Mouse (Mus musculus): ENCODE data around the gene Lrrc73. TPM values are rescaled to one million over a fixed set of nuclear protein-coding genes. Genes with fewer than 3 reads are reported as not detected.

The Lrrc73 gene
- total RNA-seq, 2 experiments from 2014 or later = 60.4 to 63.5 TPM

GRCm38 (mm10) chr17:46262201-46262694 lies 8.9 kb downstream of the Lrrc73 start:
- DNase-seq = no peak

DNA sequence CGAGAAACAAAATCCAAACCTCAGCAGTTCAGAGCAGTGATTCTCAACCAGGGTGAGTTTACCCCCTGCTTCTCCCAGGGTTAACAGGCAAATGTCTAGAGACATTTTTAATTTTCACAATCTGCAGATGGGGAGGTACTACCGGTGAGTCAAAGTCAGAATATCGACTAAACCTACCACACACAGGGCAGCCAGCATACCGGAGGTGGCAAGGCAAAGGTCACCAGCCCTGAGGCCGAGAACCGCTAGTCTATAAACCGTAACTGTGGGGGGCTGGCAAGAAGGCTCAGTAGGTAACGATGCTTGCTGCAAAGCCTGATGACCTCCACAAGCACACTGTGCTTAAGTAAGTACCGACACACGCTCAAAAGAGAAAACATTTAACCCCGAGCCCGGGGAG lies 12.2 kb downstream of the Lrrc73 start:
- DNase-seq = no peak

DNA sequence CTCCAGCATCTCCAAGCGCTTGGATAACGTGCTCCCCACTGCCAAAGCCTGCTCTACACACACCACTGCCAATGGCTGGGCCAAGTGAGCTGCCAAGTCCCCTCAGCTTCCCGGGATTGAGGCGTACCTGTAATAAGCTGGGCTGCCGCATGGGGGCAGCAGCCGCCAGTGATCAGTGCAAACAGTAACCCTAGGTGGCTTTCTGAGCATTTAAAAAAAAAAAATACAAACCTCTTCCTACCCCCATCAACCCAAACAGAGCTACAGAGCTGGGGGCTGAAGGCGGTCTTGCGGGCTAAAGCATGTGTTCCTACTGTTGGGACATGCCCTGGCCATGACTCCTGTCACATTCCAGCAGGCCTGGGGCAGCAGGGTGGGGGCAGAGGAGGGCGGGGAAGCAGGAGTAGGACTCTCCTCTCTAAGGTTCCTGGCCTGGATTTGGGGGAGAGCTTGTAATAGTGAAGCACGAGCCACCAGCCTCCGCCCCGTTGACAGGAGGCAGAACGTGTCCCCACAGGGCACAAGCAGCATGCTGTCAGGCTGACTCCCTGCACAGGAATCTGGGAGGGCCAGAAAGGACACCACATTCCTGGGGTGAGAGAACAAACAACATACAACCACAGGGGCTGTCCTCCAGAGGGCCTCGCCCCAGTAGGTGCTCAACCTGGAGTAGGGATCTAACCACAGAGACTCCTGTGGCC lies 12.7 kb downstream of the Lrrc73 start:
- peak; percentile 87 to 89 for DNase-seq

DNA sequence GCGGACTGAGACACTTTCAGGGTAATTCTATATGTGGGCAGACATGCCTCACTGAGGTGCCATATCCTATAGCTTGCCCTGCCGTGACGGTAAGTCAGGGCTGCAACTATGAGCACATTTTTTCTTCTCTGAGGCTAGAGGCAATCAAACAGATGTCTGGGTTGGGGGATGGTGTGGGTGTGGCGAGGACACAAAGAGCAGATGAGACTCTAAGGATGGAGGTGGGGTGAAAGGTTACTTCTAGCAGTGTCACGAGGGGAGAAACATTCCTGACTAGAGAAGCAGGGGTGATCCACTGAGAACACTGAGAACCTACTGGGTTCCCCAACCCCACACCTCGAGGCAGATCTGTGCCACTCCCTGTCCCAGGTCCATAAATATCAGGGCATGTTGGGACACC lies 13.7 kb downstream of the Lrrc73 start:
- no peak for DNase-seq

GRCm38 (mm10) chr17:46267511-46267910 lies 14.2 kb downstream of the Lrrc73 start:
- no peak for DNase-seq

- DNase-seq = no peak
These were observed 14.8 kb downstream of the Lrrc73 start for GRCm38 (mm10) chr17:46268026-46268720.

DNA sequence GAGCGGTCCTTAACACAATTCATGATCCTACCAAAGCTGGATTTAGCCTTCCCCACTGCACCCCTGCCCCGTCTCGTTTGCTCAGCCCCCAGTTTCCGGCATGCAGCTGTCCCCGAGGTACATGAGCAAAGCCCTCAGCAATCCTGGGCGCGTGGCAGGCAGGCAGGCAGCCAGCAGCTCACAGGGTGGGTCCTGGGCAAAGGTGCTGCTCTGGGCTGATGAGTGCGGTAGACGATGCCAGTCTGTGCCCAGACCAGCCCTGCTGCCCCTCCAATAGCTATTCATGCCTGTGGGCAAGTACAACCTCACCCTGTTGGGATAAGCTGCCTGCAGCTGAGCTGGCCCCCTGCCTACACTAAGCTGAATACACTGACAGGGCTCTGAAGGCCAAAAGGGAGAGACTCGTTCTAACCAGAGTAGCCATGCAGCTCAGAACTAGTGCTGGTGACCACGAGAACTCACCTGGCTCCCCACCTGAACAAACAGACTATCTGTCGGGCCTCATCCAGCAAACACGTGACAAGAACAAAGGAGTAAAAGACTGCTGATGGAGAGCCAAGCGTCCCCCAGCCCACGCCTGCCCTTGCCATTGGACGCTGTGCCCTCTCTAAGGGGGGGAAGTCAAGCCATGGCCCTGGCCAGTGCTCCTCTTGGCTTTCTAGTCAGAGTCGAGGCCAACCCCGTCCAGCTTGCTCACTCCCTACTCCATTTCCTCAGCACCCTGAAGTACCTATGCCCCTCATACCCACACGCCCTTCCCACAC lies 16.6 kb downstream of the Lrrc73 start:
- no peak for DNase-seq

- no peak for DNase-seq
These were observed 18.7 kb downstream of the Lrrc73 start for GRCm38 (mm10) chr17:46272058-46272457.

DNA sequence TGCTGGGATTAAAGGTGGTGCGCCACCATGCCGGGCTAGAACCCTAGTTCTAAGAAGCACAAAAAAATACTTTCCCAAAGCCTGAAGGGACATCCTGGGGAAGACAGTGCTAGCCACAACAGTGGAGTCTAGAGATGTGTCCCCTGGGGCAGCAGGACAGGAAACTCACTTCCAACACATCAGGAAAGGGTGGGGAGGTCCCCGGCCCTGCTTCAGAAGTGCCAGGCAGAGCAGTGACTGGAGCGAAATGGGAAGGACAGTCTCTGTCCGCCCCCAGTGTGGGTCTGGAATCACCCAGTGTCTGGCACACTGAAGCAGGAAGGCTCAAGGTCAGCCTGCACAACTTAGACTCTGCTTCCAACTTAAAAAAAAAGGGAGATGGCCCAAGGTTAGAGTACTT lies 19.3 kb downstream of the Lrrc73 start:
- no peak for DNase-seq

DNA sequence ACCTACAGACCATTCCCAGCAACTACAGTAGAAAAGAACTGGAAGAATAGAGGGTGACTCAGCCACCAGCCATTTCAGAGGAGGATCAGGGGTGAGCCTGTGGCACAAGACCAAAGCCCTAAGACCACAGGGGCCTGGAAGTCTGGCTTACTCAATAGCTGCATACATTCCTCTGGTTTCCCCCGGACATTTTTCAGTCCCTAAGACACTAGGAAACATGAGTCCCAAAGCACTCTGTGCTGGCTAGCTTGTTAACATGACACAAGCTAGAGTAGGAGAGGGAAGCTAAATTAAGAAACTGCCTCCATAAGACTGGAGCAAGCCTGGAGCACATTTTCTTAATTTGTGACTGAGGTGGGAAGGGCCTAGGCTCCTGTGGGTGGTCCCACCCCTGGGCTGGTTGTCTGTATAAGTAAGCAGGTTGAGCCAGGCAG lies 20.5 kb downstream of the Lrrc73 start:
- no peak for DNase-seq

DNA sequence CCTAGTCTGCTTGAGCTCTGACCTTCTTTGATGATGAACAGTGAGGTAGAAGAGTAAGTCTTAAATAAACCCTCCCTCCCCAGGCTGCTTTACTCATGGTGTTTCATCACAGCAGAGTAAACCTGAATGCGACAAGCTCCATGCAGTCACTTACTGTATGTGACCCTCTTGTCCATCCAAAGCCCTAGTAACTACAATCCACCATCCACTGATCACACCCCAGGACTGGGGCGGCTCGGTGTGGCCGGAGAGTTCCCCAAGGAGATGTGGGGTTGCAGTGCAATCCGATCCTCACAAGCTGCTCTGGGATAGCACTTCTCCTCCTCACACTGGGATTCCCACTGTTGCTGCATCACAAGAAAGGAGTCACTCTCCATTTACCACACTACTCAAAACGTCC lies 21.1 kb downstream of the Lrrc73 start:
- DNase-seq = no peak

DNA sequence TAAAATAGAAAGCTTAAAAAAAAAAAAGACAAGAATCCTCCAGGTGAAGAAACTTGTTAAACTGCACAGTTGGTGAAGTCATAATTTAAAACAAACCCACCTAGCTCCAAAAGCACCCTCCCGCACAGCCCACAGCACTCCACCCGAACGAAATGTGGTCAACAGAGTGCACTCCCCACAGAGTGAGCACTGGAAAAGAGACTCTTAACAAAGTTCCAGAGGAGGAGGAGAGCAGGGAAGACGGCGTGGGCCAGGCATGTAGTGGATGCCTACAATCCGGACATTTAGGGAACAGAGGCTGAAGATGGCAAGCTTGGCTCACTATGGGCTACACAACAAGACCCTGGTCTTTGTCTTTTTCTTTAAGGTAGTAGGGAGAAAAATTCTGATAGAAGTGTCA lies 21.7 kb downstream of the Lrrc73 start:
- no peak for DNase-seq

GRCm38 (mm10) chr17:46275506-46275905 lies 22.2 kb downstream of the Lrrc73 start:
- no peak for DNase-seq

DNA sequence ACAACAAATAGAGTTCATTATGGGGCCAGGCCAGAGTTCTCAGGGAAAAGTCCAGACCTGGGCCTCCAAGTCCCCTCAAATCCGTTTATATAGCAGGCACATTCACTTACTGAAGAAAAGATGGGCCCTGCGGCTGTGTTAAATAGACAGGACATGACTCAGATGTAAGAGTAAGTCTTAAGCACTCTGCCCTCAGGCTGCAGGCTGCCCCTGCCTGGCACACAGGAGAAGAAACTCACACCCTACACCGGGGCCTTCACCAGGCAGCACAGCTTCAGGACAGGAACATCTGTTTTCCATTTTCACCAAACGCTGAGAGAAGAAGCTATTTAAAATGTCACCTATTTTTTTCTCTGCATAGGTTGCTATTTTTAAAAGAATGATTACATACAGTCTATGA lies 24.3 kb downstream of the Lrrc73 start:
- no peak for DNase-seq

DNA sequence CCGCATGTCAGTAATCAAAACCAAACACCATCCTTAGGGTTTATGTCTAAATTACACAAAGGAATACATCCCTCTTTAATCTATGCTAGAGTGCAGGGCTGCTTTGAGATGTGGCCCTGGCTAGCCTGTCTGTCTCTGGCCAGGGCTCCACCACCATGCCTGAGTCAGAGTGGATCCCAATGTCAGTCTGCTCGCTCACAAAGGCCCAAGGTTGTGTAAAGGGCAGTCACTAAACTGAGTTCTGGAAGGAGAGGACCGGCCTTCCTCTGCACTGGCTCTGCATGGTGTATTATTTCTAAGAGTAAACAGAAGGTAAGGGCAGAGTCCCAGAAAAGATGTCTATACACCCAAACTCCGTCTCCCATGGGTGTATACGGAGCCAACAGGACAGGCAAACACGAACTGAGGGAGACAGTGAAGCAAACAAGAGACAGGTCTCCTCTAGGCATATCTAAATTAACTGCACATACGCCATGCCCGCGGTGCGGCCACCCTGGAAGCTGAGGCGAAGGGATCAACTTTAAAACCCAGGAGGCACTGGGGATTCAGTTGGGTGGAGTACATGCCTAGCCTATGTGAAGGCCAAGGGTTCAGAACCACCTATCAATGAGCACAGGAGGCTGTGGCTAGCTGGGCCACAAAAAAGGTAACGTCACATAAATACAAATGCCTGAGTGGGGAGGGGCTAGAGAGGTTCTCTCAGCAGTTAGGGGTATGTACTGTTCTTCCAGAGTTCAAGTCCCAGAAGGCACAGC lies 24.9 kb downstream of the Lrrc73 start:
- DNase-seq = no peak

DNA sequence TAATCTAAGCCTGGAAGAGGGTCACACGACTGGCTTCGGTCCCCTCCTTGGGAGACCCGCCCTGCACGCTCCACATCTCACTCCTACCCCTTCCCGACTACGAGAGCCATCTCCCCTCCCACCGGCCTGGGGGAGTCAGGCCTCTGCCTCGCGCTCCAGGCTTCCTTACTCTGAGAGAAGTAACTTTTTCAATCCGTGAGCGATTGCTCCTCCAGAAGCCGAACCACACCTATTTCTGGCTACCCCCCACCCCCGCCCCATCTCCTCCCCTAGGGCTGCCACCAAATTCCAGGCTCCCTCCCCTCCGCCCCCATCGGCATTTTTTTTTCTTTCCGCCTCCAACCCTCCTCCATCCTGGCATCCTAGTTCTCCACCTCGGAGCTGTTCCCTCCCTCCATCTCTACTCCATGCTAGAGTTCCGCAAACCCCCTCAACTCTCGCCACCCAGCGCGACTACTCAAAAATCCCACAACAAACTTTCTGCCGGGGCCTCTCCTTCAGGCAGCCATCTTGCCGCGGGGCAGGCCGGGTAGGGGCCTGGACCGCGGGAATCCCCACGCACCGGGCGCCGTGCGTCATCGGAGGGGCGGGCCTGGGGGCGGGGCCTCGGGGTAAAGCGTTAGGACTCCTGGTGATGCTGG lies 29.3 kb downstream of the Lrrc73 start, which contains the start of gene Tjap1:
TSS of gene Tjap1 (minus strand) at position 544 of the 641 bp plus-strand sequence.
- peak; percentile 81 to 83 for DNase-seq

DNA sequence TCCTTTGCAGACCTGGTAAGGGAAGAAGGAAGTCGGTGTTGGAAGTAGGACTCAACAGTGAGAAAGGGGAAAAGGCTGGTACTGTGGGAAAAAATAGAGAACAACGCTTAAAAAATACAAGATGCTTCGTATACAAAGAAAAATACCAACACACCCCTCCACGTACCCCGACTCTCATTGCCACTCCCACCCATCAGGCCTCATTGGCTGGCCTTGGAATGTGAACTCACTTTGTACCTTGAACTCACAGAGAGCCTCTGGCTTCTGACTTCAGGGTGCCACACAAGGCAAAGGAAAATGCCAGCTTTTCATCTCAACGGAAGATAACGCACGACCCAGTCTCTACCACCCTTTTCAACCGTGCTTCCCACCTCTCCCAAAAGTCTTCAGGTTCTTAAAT lies 29.8 kb downstream of the Lrrc73 start:
- DNase-seq = no peak

DNA sequence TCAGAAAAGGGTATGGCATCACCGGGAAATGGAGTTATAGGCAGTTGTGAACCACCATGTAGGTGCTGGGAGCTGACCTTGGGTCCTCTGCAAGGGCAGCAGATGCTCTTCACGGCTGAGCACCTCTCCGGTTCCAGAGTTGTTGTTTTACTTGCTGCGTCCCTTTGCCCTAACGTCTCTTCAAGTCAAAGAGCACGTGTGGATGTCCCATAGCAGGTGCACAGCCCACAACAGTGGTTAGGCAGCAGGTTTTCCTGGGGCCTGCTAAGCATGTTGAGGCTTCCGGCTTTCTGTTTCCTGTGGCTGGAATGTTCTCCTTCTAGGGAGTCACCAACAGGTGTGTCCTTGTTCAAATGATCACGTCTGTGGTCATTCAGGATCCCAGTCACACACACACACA lies 30.6 kb downstream of the Lrrc73 start:
- no peak for DNase-seq

DNA sequence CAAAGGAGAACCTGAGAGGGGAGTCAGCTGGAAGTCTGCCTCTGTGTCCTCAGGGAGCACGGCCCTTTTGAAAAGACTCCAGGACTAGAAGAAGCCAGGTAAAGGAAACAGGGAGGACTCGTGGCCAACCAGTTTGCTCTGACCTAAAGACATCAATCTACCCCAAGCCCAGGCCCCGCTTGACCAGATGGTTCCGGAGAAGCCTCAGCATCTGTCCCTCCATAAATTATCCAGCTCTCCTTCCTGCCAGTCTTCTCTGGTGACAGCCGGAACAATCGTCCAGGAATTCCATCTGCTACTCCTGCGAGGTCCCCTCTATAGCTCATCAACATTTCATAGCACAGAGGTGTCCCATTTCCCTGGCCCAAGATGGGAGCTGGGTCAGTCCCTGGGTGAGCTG lies 31.3 kb downstream of the Lrrc73 start:
- no peak for DNase-seq

DNA sequence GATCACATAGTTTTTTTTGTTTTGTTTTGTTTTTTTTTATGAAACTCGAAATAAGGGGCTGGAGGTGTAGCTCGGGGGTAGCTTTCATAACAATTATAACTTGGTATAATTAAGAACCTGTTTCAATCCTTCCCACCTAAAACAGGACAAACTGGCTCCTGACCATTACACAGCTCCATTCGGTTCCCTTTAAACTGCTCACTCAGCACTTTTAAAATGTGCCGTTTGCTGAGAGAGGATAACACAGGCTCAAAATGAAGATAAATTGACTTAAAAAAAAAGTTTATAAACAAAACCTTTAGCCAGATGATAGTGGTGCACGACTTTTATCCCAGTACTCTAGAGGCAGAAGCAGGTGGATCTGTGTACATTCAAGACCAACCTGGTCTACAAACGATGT lies 32.1 kb downstream of the Lrrc73 start:
- DNase-seq = no peak

GRCm38 (mm10) chr17:46287678-46288095 lies 34.4 kb downstream of the Lrrc73 start:
- no peak for DNase-seq

GRCm38 (mm10) chr17:46296601-46297000 lies 43.3 kb downstream of the Lrrc73 start:
- no peak for DNase-seq
